Mouse (Mus musculus) heart, postnatal 25 days (tissue): ENCODE data around the gene Stk31. TPM values are rescaled to one million over a fixed set of nuclear protein-coding genes. Genes with fewer than 3 reads are reported as not detected.
"Not testable (repeated sequence)": the region's sequence is repeated elsewhere in the genome, so short reads cannot be mapped to it uniquely, and the experiment has no call there.

Experiments used
- DNase-seq: peaks from one replicate; pipeline ENCODE4 v3.0.0; 2022; ENCODE audit warnings: low spot score
- intact Hi-C: fragments of 180-260 bp; cut with DNase I; formaldehyde crosslinking; loops from one replicate; pipeline ENCODE4 v1.15.1; 2025
- total RNA-seq, 2 experiments: library from RNA; stranded (reverse); gene quantifications; 2 replicates each; pipeline ENCODE4 v1.2.3; 2021

The Stk31 gene
- total RNA-seq, result under 1 TPM; 0.17 to 0.26 TPM

DNA sequence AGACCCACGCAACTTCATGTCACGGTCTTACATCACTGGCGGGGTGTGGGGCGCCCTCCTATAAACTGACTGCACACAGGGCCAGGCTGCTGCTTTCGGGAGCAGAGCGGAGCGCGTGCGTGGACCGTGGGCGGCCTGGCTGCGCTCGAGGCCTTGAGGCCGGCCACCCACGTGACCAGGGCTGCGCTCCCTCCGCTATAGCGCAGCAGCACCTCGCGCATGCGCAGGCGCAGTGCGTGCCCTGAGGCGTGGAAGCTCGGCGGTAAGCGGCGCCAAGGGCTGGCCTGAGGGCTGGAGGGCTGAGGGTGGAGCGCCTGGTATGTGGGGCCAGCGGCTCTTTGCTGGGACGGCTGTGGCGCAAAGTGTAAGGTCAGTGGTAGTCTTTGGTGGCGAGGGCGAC is at the start of gene Stk31:
Gene Stk31 (plus strand): TSS at position 289 of the 400 bp plus-strand sequence.
- intact Hi-C loops, result loop anchor here (5.0 kb wide), 1 partner anchor 338 kb away; no protein-coding TSS in a partner anchor

DNA sequence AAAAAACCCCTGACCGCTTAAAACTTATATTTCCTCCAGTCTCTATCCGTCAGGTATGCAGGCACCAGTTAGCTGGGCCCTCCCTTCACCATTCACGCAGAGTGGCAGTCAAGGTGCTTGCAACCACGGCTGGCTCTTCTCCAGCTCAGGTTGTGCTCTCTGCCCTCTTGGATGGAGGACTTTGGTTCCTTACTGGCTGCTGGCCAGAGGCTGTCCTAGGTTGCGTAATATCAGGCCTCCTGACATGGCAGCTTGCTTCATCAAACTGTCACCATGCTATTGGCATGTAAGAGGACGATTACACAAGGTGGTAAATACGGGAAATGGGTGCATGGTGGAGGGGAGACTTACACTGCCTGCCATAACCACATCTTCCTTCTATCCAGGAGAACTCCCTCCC is 45.6 kb upstream of the Stk31 start:
- intact Hi-C loops, result no loop called here
- DNase-seq, result no peak

More for the DNA sequence above, at the start of gene Stk31:
- DNase-seq, result peak; percentile 10

DNA sequence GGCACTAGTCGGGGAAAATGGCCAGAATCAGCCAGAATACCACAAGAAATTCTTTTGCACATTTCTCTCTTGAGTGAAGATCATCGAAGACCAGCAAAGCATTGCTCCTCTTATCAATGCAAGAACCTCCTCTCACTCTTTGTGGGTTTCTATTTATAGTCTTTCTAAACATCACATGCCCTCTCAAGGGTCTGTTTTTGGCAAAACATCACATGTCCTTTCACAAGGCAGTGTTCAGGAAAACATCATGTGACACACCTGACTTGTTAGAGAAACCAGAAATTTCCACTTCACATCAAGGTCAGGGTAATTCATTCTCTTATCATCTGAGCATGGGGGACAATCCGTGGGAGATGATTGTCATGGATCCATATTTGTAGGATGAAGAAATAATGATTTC is 40.8 kb upstream of the Stk31 start:
- no peak for DNase-seq
- intact Hi-C loops, result no loop called here

DNA sequence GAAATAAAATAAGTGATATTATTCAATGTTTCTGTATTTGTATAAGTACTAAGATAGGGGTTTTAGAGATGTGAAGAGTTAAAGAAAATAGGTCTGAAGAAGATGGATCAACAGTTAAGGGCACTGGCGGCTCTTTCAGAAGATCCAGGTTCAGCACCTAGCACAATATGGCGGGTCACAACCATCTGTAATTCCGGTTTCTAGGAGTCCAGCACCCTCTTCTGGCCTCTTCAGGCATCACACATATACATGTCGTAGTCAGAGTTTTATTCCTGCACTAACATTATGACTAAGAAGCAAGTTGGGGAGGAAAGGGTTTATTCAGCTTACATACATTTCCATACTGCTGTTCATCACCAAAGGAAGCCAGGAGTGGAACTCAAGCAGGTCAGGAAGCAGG is 40.2 kb upstream of the Stk31 start:
- no peak for DNase-seq
- intact Hi-C loops, result no loop called here

DNA sequence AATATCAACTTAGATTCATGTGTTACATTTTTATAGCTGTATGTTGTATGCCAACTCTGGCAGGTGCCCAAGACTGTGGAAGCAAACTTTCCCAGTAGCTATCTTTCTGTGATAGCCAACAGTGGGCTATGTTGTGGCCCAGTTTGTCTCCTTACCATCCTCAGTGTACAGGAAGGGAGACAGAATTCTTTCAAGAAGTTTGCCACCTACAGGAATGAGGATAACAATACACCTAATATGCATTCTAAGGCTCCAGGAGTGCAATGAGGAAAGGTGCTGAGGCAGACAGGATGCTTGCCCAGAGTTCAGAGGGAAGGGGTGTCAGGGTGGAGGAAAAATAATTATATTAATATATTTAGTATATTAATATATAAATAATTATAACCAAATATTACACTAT is 35.0 kb upstream of the Stk31 start:
- no peak for DNase-seq
- intact Hi-C loops, result no loop called here

DNA sequence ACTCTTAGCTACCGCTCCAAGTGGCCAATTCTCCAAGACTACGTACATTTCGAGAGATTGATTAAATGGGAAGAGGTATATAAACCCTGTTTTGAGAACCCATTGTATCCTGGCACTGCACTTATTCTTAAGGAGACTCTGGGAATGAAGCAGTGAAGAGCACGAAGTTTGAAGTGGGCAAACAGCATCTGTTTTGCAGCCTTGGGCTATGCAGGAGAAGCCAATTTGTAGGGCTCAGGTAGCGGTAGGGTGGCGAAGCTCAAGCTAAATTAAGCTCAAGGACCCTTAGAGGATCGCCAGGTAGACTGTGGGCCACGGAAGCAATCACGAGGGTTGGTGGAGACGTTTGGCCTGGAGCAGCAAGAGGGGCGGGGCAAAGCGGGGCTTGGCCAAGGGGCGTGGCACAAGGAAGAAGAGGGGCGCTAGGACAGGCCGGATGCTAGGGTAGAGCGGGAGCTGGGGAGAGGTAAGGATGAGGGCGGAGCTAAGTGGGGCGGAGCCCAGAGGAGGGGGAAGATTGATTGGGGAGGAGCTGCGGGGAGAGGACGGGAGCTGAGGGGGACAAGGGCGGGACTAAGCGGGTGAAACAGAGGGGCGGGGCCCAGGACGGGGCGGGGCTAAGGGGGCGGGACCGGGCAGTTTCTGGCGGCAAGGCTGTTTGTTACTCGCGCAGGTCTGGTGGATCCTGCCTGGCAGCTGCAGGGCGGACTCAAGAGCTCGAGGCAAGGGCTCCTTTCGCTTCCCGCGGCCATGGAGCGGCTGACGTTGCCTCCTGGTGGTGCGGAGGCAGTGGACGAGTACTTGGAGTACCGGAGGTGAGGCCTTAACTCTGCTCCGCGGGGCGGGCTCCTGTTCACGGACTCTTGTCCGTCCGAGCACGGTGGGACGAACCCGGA is 28.0 kb upstream of the Stk31 start, which contains the start of gene Fam221a:
Gene Fam221a (plus strand): TSS at position 581 of the 896 bp plus-strand sequence.
- intact Hi-C loops, result loop anchor here (2.0 kb wide), 1 partner anchor 47 kb away; no protein-coding TSS in a partner anchor
- DNase-seq, result peak; percentile 71

DNA sequence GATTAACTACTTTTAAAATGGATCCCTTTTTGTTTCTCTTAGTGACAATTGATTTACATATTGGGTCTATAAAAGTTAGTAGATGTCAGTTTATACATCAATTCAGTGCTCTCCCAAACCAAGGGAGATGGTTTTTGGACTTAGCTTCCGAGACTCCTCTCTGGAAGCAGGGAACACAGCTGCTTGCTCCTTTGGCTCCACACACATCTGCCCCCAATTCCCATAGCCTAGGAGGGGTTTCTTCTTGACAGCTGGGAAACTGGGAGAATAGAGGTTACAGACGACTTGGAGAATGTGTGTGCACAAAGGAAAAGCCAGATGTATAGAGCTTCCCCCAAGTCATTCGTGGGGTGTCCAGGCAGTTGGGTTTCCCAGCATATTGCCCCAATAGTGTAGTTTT is 27.2 kb upstream of the Stk31 start:
- intact Hi-C loops, result no loop called here
- no peak for DNase-seq

DNA sequence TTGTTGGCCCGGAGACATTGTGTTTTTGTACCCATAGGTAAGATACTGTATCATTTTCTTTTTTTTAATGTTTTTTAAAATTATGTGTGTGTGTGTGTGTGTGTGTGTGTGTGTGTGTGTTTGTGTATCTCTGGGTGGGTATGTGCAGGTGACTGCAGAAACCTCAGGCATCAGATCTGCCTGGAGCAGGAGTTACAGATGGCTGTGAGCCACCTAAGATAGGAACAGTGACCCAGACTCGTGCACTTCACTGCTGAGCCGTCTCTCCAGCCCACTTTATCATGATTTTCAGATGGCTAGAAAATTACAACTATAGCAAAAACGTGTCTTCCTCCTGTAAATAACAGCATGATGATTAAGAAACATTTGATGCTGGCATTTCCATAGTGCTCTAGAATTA is 22.7 kb upstream of the Stk31 start:
- intact Hi-C loops, result no loop called here
- no peak for DNase-seq

DNA sequence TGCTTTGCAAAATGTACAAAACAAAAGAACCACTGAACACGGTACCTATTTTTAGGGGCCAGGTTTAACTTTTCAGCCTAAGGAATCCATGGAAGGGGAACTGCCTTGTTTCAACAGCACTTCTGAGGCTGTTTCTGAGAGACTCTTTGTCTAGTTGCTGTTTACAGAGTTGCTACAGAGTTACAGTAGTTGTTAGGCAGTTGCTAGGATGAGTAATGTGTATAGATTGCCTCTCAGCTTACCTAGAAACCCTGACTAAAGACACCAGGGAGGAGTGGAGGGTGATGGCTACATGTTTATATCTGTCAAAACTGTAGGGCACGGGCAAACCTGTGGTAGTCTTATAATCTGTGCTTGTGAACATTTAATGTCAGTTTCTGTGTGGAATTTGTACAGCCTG is 21.5 kb upstream of the Stk31 start:
- DNase-seq, result no peak
- intact Hi-C loops, result no loop called here

DNA sequence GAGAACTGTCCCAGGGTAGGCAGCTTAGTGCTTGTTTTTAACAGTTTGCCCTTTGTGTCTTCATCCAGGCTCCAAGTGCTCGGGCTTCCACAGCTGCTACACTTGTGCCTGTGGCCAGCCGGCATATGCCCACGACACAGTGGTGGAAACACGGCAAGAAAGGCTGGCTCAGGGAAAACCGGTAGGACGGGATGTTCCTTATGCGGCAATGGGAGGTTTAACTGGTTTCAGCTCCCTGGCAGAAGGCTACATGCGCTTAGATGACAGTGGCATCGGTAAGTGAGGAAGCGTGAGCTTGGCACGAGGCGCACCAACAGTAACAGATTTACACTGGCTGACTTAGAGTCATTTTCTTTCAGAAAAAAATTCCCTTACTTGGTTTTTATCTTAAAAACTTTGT is 17.1 kb upstream of the Stk31 start:
- DNase-seq, result no peak
- intact Hi-C loops, result no loop called here

DNA sequence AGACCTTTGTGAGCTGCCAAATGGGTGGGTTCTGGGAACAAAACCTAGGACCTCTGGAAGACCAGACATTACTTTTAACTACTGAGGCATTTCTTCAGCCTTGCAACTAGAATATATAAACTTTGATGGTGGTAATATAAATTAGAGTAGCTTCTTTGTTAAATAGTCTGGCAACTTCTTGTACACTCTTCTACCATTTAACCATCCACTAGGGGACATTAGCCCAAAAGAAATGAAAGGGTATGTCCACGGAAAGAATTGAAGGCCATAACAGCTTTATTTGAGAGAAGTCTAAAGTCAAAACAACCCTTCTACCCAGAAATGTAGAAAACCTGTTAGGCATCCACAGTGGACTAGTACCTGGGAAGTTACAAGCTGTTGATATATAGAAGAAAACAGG is 1.1 kb upstream of the Stk31 start:
- DNase-seq, result no peak
- intact Hi-C loops, result no loop called here

DNA sequence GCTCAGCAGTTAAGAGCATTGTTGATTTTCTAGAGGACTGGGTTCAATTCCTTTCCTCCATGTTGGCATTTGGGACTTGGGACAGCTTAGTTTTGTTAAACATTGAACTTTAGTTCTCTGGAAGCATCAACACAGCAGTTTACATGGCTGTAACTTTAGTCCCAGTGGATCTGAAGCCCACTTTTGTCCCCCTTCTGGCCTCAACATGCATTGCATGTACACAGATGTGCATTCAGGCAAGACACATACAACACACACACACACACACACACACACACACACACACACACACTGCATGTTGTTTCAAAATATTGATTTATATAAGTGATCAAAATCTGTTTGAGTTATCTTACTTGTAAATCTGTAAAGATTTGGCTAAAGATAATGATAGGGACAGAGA is 2.1 kb downstream of the Stk31 start:
- intact Hi-C loops, result loop anchor here (5.0 kb wide), 1 partner anchor 340 kb away; no protein-coding TSS in a partner anchor
- no peak for DNase-seq

DNA sequence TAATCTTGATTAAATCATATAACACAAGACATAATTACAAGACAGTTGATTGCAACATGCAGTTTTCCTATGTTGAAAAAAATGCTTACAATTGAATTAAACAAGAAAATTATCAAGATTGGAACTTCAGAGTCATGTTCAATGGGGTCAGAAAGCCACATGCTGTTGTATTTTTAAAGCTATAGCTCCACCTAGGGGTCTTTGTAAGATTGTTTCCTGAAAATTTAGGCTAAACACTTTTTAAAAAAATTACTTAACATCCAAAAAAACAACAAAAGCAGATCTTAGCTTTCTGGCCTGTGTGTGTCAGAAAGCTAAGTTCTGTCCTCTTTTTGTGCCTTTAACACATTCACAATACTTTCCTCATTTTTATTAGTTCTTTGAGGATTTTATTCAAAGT is 3.0 kb downstream of the Stk31 start:
- intact Hi-C loops, result loop anchor here (1.0 to 5.0 kb wide), 3 partner anchors 129 to 341 kb away; no protein-coding TSS in a partner anchor
- no peak for DNase-seq

DNA sequence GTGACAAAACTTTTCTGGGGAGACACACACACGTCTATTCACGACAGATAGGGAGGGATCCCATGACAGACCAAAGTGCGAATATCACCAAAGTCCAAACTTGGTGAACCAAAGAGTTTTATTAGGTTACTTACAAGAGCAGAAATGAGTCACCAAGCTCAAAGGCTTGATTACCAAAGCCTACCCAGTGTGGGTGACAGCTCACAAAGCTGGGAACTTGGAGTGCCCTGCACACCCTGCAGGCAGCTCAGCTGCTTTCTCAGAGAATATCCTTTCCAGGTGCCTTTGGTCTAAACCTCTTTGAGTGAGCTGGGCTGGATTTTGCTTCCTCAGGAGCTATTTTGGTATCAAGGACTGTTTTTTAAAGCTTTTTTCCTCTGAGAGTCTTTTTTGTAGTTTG is 15.4 kb downstream of the Stk31 start:
- no peak for DNase-seq
- intact Hi-C loops, result no loop called here

DNA sequence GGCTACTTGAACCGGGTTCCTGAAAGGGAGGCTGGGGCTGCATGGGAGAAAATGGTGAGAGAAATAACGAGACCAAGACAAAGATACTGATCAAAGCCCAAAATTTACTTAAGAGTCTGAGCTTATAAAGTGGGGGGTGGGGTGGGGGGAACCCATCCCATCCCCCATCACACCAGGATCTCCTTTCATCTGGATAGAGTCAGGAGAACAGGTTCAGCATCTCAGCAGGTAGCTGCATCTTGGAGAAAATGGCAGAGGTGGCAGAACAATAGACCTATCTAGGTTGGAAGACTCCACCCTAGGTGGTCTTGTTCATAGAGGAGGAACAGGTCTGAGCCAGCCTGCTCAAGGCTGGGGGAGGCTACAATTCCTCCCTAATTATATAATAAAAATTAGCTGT is 17.6 kb downstream of the Stk31 start:
- intact Hi-C loops, DNase-seq: not testable (repeated sequence)

DNA sequence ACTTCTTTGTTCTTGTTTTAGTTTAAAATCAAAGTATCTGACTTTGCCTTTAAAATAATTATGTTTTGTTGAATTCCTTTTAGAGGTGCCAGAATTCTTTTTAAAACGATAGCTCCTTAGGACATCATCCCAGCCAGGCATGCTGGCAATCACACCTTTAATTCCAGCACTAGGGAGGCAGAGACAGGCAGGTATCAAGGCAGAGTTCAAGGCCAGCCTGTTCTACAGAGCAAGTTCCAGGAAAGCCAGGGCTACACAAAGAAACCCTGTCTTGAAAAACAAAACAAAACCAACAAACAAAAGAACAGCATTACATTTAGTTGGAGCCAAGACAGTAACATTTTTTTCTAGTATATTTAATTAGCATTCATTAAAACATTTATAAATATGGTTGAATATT is 20.6 kb downstream of the Stk31 start:
- intact Hi-C loops, result no loop called here
- DNase-seq, result no peak

DNA sequence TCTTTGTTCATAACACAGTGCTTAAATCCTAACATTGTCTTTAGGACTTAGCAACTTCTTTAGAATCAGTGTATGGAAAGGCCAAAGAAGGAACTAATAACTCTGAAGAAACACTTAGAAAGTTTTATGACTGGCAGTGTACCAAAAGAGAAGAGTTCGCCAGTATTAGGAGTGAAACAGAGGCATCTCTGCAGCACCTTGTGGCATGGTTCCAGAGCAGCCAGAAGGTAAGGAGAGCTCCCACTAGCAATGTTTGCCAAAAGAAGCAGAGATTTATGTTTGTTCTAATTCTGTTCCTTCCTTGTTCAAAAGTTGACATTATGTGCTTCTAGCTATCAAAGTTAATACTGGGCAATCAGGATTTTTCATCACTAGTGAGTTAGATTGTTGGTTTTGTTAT is 41.9 kb downstream of the Stk31 start:
- no peak for DNase-seq
- intact Hi-C loops, result no loop called here

DNA sequence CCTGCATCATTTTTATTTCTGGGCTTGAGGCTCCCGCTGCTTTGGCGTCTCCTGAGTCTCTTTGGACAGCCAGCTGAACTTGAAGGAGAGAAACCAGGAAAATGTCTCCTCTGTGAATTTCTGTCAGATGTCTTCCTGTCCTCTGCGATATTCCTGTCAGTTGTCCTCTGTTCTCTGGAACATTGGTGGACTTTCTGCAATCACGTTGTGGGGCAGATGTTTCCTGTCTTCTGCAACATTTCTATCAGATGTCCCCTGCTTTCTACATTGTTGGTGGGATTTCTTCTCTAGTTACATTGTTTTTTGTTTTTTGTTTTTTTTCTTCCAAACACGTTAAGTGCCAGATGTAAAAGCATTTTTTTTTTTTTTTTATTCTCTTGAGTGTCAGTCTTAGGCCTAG is 62.7 kb downstream of the Stk31 start:
- no peak for DNase-seq
- intact Hi-C loops, result no loop called here

DNA sequence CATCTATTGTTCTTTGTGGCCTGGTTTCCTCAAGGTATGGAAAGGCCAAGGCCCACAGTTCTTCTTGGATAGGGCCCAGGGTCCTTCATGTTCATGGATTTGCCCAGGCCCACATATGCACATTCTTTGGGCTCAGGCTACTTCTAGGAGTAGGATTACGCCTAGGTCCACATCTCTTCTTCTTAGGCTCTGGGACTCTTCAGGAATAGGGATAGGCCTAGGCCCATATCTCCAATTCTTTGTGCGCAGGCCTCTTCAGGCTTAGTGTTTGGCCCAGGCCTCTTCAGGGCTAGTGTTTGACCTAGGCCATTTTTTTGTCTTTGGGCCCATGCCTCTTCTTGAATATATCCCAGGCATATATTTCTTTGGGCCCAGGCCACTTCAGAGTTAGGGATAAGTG is 87.8 kb downstream of the Stk31 start:
- no peak for DNase-seq
- intact Hi-C loops, result no loop called here

DNA sequence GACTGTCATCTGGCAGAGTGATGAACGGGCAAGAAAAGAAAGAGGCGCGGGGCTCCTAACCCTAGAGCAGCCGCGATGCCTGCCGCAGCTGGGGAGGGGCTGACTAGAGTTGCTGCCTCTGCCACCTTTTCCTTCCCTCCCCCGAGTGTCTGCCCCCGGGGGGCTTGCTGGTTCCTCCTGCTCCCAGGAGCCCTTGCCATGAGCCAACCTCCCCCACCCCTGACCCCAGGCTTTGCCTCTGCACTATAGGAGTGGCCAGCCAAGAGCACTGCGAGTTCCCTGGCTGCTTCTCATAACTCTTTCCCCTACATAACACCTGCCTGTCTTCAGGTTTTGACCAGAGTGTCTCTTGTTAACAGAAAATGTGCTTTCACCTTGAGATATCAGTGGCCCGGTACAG is 96.1 kb downstream of the Stk31 start:
- intact Hi-C loops, result no loop called here
- no peak for DNase-seq

DNA sequence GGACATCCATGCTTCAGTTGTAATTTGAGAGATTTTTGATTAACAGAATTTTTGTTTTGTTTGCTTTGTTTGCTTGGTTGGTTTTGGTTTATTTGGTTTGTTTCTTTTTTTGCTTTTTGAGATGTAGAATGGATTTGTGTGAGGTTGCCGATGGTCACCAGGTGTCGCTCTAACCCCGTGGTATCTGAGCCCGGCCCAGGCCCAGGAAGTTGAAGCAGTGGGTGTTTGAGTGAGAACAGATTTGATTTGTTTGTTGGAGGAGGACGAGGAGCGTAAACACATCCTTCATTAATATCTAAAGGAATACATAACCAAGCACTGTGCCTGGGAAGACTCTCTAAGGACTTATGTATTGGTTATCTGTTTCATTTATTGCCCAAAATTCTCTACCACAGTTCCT is 123.6 kb downstream of the Stk31 start:
- peak; percentile 18 for DNase-seq
- intact Hi-C loops, result loop anchor here (1.0 to 5.0 kb wide), 6 partner anchors 232 to 1028 kb away; partner anchors contain the start of gene Mpp6
